Mouse (Mus musculus) limb, embryonic 15.5 days (tissue): ENCODE measurements around the gene Tcea3. TPM values are rescaled to one million over a fixed set of nuclear protein-coding genes. Genes with fewer than 3 reads are reported as not detected.
A peak's percentile ranks its signal among the peaks of the same experiment; 100 is the strongest.

Experiments
- ATAC-seq: fragments of 200-750 bp; cut with Nextera tagmentation; 2 replicates; pipeline ENCODE4 v1.8.0; 2017; ENCODE audit warnings: low read depth, moderate TSS enrichment; ENCODE audit not compliant: insufficient number of reproducible peaks, low FRiP score, low TSS enrichment
- H3K27ac ChIP-seq: fragments of 300-500 bp; sonication (generic); 2 replicates; pipeline ENCODE4 v1.5.1; 2015; ENCODE audit warnings: moderate library complexity, mild to moderate bottlenecking, inconsistent platforms
- H3K27me3 ChIP-seq: fragments of 300-500 bp; sonication (generic); 2 replicates; pipeline ENCODE4 v1.6.1; 2015; ENCODE audit warnings: inconsistent platforms
- H3K36me3 ChIP-seq: fragments of 300-500 bp; sonication (generic); 2 replicates; pipeline ENCODE4 v1.6.1; 2015; ENCODE audit warnings: inconsistent platforms
- H3K4me1 ChIP-seq: fragments of 300-500 bp; sonication (generic); 2 replicates; pipeline ENCODE4 v1.6.1; 2015; ENCODE audit warnings: inconsistent platforms
- H3K4me2 ChIP-seq: fragments of 300-500 bp; sonication (generic); 2 replicates; pipeline ENCODE4 v1.6.1; 2015; ENCODE audit warnings: mild to moderate bottlenecking, inconsistent platforms
- H3K4me3 ChIP-seq: fragments of 300-500 bp; sonication (generic); 2 replicates; pipeline ENCODE4 v1.5.1; 2015; ENCODE audit warnings: mild to moderate bottlenecking, inconsistent platforms
- H3K9ac ChIP-seq: fragments of 300-500 bp; sonication (generic); 2 replicates; pipeline ENCODE4 v1.6.1; 2015; ENCODE audit warnings: inconsistent platforms
- H3K9me3 ChIP-seq: fragments of 300-500 bp; sonication (generic); 2 replicates; pipeline ENCODE4 v1.6.1; 2016; ENCODE audit warnings: inconsistent platforms
- WGBS: fragments of 180-500 bp; shearing (Covaris S2); methylation state at CpG from one replicate; pipeline ENCODE4 v1.1.7; 2015; 5-methylcytosine and 5-hydroxymethylcytosine counted together
- polyA plus RNA-seq: library from polyadenylated mRNA; unstranded; fragments of >200 nt; fragmentation: Nextera tagmentation; extraction: Ambion mirVana; gene quantifications from 2 replicates; pipeline ENCODE4 v1.2.1, GENCODE M21; 2015

Tcea3 gene
- polyA plus RNA-seq, 1 experiment from 2014 or later = 20.6 TPM

GRCm38 (mm10) chr4:136240123-136240522, 7.4 kb upstream of the Tcea3 start:
- H3K27ac ChIP-seq = no peak overlapping the region
- H3K4me1 ChIP-seq = peaks cover 14% of the 10 kb centered on the region; the same call in 1 of the 2 replicates
- no peak overlapping the region for H3K4me2 ChIP-seq
- no peak overlapping the region for H3K4me3 ChIP-seq
- H3K9me3 ChIP-seq = no peaks in the 10 kb centered on the region
- ATAC-seq = no peak
- peaks cover 84% of the 10 kb centered on the region for H3K36me3 ChIP-seq
- H3K27me3 ChIP-seq = peaks cover 54% of the 10 kb centered on the region
- 72% methylated on average over 14 of the region's 14 CpGs for WGBS
- H3K9ac ChIP-seq = no peak overlapping the region

GRCm38 (mm10) chr4:136240955-136241354, 6.6 kb upstream of the Tcea3 start:
- H3K9ac ChIP-seq = no peak overlapping the region
- no peaks in the 10 kb centered on the region for H3K9me3 ChIP-seq
- 63% methylated on average over 8 of the region's 8 CpGs for WGBS
- H3K4me3 ChIP-seq = no peak overlapping the region
- ATAC-seq = no peak
- H3K27ac ChIP-seq = no peak overlapping the region
- no peak overlapping the region for H3K4me2 ChIP-seq
- H3K27me3 ChIP-seq = peaks cover 61% of the 10 kb centered on the region
- peaks cover 82% of the 10 kb centered on the region for H3K36me3 ChIP-seq
- H3K4me1 ChIP-seq = peaks cover 16% of the 10 kb centered on the region

GRCm38 (mm10) chr4:136242065-136242703, 5.3 kb upstream of the Tcea3 start:
- peaks cover 61% of the 10 kb centered on the region for H3K27me3 ChIP-seq

GRCm38 (mm10) chr4:136242728-136243127, 4.8 kb upstream of the Tcea3 start:
- Histone ChIP-seq H3K36me3 (peaks cover 72% of the 10 kb centered on the region), H3K9me3 (no peaks in the 10 kb centered on the region), H3K4me3 (no peak overlapping the region), H3K27me3 (peaks cover 60% of the 10 kb centered on the region), H3K4me2 (no peak overlapping the region), H3K27ac (no peak overlapping the region), H3K9ac (no peak overlapping the region), H3K4me1 (peaks cover 33% of the 10 kb centered on the region)
- no peak for ATAC-seq
- WGBS = 81% methylated on average over 7 of the region's 7 CpGs

More at GRCm38 (mm10) chr4:136242065-136242703, 5.3 kb upstream of the Tcea3 start:
- 45% methylated on average over 8 of the region's 8 CpGs for WGBS
- H3K4me3 ChIP-seq = no peak overlapping the region
- peaks cover 74% of the 10 kb centered on the region for H3K36me3 ChIP-seq
- no peak overlapping the region for H3K4me2 ChIP-seq
- no peak for ATAC-seq
- H3K9ac ChIP-seq = no peak overlapping the region
- H3K9me3 ChIP-seq = no peaks in the 10 kb centered on the region
- H3K4me1 ChIP-seq = peaks cover 28% of the 10 kb centered on the region
- H3K27ac ChIP-seq = no peak overlapping the region

- WGBS = 59% methylated on average over 7 of the region's 7 CpGs
- Histone ChIP-seq H3K4me1 (peaks cover 37% of the 10 kb centered on the region), H3K4me2 (no peak overlapping the region)
These were observed 3.3 kb upstream of the Tcea3 start for GRCm38 (mm10) chr4:136244208-136244607.

GRCm38 (mm10) chr4:136245681-136246080, 1.8 kb upstream of the Tcea3 start:
- H3K9me3 ChIP-seq = no peaks in the 10 kb centered on the region
- peaks cover 45% of the 10 kb centered on the region for H3K4me1 ChIP-seq
- no peak overlapping the region for H3K27ac ChIP-seq
- H3K4me2 ChIP-seq = no peak overlapping the region
- H3K27me3 ChIP-seq = peaks cover 60% of the 10 kb centered on the region
- no peak overlapping the region for H3K9ac ChIP-seq
- H3K36me3 ChIP-seq = peaks cover 45% of the 10 kb centered on the region
- no peak overlapping the region for H3K4me3 ChIP-seq
- 46% methylated on average over 5 of the region's 5 CpGs for WGBS
- ATAC-seq = no peak

More at GRCm38 (mm10) chr4:136244208-136244607, 3.3 kb upstream of the Tcea3 start:
- Histone ChIP-seq H3K4me3 (no peak overlapping the region), H3K27me3 (peaks cover 60% of the 10 kb centered on the region), H3K27ac (no peak overlapping the region), H3K9me3 (no peaks in the 10 kb centered on the region), H3K9ac (no peak overlapping the region), H3K36me3 (peaks cover 59% of the 10 kb centered on the region)
- no peak for ATAC-seq

GRCm38 (mm10) chr4:136246568-136246969, 960 bp upstream of the Tcea3 start:
- WGBS = 8% methylated on average over 12 of the region's 12 CpGs
- Histone ChIP-seq H3K27me3 (peaks cover 56% of the 10 kb centered on the region), H3K9ac (no peak overlapping the region), H3K4me1 (peaks cover 45% of the 10 kb centered on the region), H3K27ac (no peak overlapping the region), H3K36me3 (peaks cover 36% of the 10 kb centered on the region), H3K9me3 (no peaks in the 10 kb centered on the region), H3K4me3 (peak overlapping the region; percentile 48; the same call in 1 of the 2 replicates), H3K4me2 (peak overlapping the region; percentile 93)
- no peak for ATAC-seq

GRCm38 (mm10) chr4:136247386-136247728, 172 bp upstream of the Tcea3 start:
- Histone ChIP-seq H3K9ac (peak overlapping the region; percentile 39; the same call in 1 of the 2 replicates), H3K27ac (no peak overlapping the region), H3K27me3 (peaks cover 56% of the 10 kb centered on the region), H3K9me3 (no peaks in the 10 kb centered on the region), H3K4me1 (peaks cover 45% of the 10 kb centered on the region), H3K36me3 (peaks cover 30% of the 10 kb centered on the region), H3K4me2 (peak overlapping the region; percentile 93), H3K4me3 (peak overlapping the region; percentile 48)
- 2% methylated on average over 14 of the region's 14 CpGs for WGBS
- no peak for ATAC-seq

GRCm38 (mm10) chr4:136248464-136249331, 1.2 kb downstream of the Tcea3 start:
- H3K27me3 ChIP-seq = peaks cover 52% of the 10 kb centered on the region
- peak overlapping the region; percentile 39 for H3K9ac ChIP-seq
- peak overlapping the region; percentile 48 for H3K4me3 ChIP-seq
- peak overlapping the region; percentile 51 for H3K27ac ChIP-seq
- no peak for ATAC-seq
- H3K9me3 ChIP-seq = no peaks in the 10 kb centered on the region
- 1% methylated on average over 35 of the region's 37 CpGs for WGBS
- peaks cover 45% of the 10 kb centered on the region for H3K4me1 ChIP-seq
- peaks cover 16% of the 10 kb centered on the region for H3K36me3 ChIP-seq
- peak overlapping the region; percentile 93 for H3K4me2 ChIP-seq

- H3K27me3 ChIP-seq = peaks cover 52% of the 10 kb centered on the region
- H3K36me3 ChIP-seq = peaks cover 10% of the 10 kb centered on the region
- H3K4me3 ChIP-seq = peak overlapping the region; percentile 48
- H3K27ac ChIP-seq = 0 out of 2 replicates have a peak overlapping the region, but pooled peaks have one; percentile 29
- WGBS = 14% methylated on average over 11 of the region's 11 CpGs
- peak overlapping the region; percentile 93 for H3K4me2 ChIP-seq
- no peaks in the 10 kb centered on the region for H3K9me3 ChIP-seq
- ATAC-seq = no peak
- H3K4me1 ChIP-seq = peaks cover 45% of the 10 kb centered on the region
- no peak overlapping the region for H3K9ac ChIP-seq
These were observed 1.8 kb downstream of the Tcea3 start for GRCm38 (mm10) chr4:136249332-136249647.

GRCm38 (mm10) chr4:136249780-136250179, 2.3 kb downstream of the Tcea3 start:
- no peak for ATAC-seq
- 31% methylated on average over 9 of the region's 9 CpGs for WGBS
- H3K9me3 ChIP-seq = no peaks in the 10 kb centered on the region
- H3K4me2 ChIP-seq = peak overlapping the region; percentile 93
- no peak overlapping the region for H3K9ac ChIP-seq
- H3K4me3 ChIP-seq = 0 out of 2 replicates have a peak overlapping the region, but pooled peaks have one; percentile 48
- peaks cover 49% of the 10 kb centered on the region for H3K27me3 ChIP-seq
- peak overlapping the region; percentile 48 for H3K27ac ChIP-seq
- peaks cover 45% of the 10 kb centered on the region for H3K4me1 ChIP-seq
- 0 out of 2 replicates have a peak, but pooled peaks cover 6% of the 10 kb centered on the region for H3K36me3 ChIP-seq

- Histone ChIP-seq H3K9ac (no peak overlapping the region), H3K36me3 (no peaks in the 10 kb centered on the region), H3K4me2 (no peak overlapping the region), H3K9me3 (no peaks in the 10 kb centered on the region), H3K27me3 (no peaks in the 10 kb centered on the region; the same call in 1 of the 2 replicates), H3K27ac (no peak overlapping the region), H3K4me1 (peaks cover 5% of the 10 kb centered on the region), H3K4me3 (no peak overlapping the region)
- ATAC-seq = no peak
- WGBS = 39% methylated on average over 6 of the region's 6 CpGs
These were observed 8.4 kb downstream of the Tcea3 start for GRCm38 (mm10) chr4:136255919-136256318.
